Mouse (Mus musculus): Measurements from ENCODE around the gene 1700092M07Rik.
"Not testable (repeated sequence)": the region's sequence is repeated elsewhere in the genome, so short reads cannot be mapped to it uniquely, and the experiment has no call there.

Gene 1700092M07Rik

DNA sequence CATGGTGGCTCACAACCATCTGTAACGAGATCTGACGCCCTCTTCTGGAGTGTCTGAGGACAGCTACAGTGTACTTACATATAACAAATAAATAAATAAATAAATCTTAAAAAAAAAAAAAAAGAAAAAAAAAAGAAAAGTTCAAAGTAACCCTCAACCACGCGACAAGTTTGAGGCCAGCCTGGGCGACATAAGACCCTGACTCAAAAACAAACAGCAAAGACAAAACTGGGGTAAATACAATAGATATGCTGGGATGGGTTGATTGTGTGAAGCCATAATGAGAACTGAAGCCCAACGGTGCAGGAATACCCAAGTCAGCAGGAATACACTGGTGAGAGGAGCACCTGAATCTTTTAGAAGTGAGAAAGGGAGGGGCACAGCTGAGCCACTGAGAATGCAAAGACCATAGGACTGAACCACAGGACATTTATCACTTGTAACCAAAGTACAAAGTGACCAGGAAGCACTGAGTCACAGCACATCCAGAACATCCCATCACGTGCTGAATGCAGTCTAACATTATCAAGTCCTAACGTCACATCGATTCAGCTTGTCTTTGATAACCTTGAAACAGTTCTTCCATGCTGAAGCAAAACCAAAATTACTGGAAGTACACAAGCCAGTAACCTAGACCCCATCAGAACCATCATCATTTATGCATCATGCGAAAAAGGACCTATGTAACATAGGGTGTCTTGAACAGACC, 23.6 kb upstream of the 1700092M07Rik start:
- DNase-seq (ENCODE audit: low spot score), result no peak

GRCm38 (mm10) chr19:8718357-8718756, 22.2 kb upstream of the 1700092M07Rik start:
- DNase-seq (ENCODE audit: low spot score), result peak; percentile 66

- not testable (repeated sequence) for DNase-seq (ENCODE audit: low spot score)
These were observed 21.5 kb upstream of the 1700092M07Rik start for GRCm38 (mm10) chr19:8719037-8719436.

DNA sequence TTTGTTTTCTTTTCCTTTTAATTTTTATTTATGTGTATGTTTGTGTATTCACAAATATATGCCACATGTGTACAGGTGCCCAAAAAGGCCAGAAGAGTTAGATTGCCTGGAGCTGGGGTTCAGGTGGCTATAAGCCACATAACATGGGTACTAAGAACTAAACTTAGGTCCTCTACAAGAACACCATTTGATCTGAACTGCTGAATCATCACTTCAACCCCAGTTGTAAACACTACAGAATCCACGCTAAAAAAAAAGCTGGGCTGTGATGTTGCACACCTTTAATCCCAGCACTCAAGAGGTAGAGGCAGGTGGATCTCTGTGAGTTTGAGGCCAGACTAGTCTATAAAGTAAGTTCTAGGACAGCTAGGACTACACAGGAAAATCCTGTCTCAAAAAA, 19.1 kb upstream of the 1700092M07Rik start:
- no peak for DNase-seq (ENCODE audit: low spot score)

DNA sequence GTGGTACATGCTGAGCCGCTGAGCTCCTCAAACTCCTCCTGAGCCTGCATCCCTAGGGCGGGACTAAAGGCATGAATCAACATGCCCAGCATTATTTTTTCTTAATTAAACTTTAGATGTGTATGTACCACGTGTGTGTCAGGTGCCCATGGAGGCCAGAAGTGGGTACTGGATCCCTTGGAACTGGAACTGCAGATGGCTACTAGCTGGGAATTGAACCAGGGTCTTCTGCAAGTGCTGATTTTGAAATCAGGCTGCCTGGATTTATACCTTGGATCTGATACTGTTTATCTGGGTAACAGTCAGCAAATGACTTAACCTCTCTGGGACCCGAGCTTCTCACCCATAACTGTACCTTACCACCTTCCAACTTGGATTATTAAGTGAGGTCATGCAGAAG, 18.5 kb upstream of the 1700092M07Rik start:
- no peak for DNase-seq (ENCODE audit: low spot score)

DNA sequence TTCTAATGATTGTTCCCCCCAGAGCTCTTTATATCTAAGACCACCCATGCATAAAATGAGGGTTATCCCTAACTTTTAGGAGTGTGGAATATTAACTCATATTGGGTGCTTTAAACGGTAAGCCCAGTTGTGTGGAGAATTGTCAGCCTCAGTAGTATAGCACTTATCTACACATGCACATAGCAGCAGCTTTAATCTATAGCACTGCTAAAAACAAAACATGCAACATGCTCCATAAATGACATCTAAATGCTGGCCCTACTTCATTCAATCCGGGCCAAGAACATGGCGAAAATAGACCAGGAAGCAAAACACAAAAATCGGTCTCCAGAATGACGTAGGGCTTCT, 18.0 kb upstream of the 1700092M07Rik start:
- no peak for DNase-seq (ENCODE audit: low spot score)

GRCm38 (mm10) chr19:8722907-8723573, 17.5 kb upstream of the 1700092M07Rik start, which contains the start of gene Slc3a2:
Gene Slc3a2, minus strand, starts transcription at chr19:8723369.
- DNase-seq (ENCODE audit: low spot score), result peak; percentile 92

- no peak for DNase-seq (ENCODE audit: low spot score)
These were observed 16.8 kb upstream of the 1700092M07Rik start for GRCm38 (mm10) chr19:8723574-8724346.

GRCm38 (mm10) chr19:8724392-8724791, 16.1 kb upstream of the 1700092M07Rik start:
- no peak for DNase-seq (ENCODE audit: low spot score)

DNA sequence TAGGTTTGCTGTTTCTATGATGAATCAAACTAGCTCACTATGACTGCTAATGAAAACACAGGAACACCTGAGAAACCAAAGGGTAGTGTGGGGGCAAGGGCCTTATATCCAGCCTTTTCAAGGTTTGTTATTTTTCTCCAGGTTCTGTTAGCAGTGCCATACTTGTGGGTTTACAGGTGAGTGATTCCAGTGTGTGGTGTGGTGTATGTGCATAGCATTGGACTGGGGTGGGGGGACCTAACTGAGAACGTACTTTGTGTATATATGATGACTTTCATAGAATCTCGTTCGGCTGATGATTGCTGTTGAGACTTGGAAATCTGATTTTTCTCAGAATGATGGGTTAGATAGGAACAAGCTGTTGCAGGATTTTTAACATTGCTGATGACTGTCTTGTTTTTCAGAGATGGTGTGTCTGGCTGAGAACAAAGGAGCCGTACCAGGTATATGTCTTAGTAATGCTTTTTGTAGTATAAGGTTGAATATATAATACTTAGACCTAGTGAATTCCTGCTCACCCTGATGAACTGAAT, 15.4 kb upstream of the 1700092M07Rik start:
- DNase-seq (ENCODE audit: low spot score), result no peak

- no peak for DNase-seq (ENCODE audit: low spot score)
These were observed 13.7 kb upstream of the 1700092M07Rik start for GRCm38 (mm10) chr19:8726609-8727390.

- no peak for DNase-seq (ENCODE audit: low spot score)
These were observed 12.9 kb upstream of the 1700092M07Rik start for GRCm38 (mm10) chr19:8727495-8728114.

- DNase-seq (ENCODE audit: low spot score), result not testable (repeated sequence)
These were observed 12.0 kb upstream of the 1700092M07Rik start for GRCm38 (mm10) chr19:8728335-8729099.

DNA sequence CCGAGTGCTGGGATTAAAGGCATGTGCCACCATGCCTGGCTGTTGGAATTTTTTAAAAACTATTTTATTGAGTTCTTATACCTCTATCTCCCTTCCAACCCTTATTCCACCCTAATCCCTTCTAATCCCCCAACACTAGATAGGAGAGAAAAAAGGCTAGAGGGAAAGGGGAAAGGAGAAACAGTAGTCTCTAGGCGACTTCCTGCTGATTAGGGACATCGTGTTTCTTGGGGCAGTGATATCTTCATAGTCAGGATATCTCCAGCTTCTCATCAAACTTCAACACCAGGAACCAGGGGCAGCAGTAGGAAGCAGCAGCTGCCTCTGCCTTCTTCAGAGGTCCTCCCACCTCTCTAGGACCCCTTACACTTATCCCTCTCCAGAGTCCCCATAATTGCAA, 6.2 kb upstream of the 1700092M07Rik start:
- DNase-seq (ENCODE audit: low spot score), result no peak

DNA sequence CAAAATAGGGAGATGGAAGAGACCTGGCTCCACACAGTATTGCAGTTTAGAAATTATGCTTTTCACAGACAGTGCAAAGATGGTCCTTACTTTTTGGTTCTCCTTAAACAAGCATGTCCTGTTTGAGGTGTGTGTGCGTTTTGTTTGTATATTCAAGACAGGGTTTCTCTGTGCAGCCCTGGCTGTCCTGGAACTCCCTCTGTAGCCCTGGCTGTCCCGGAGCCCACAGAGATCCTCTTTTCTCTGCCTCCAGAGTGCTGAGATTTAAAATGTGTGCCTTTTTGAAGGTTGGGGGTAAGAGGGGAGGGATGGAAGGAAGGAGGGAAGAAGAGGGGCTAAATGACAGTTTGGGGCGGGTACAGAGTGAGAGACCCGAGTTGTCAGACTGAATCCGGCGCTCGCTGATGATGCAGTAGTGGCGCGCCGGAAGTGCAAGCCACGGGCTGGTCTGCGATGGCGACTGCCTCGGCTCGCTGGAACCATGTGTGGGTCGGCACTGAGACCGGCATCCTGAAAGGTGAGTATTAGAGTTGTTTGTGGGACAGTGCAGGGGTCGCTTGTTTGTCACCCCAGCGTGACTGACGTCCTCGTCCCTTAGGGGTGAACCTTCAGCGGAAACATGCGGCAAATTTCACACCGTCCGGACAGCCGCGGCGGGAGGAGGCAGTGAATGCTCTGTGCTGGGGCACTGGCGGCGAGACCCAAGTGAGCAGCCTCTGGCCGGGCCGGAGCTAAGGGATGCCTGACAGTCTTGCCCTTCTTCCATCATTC, 4.9 kb upstream of the 1700092M07Rik start, which contains the start of gene Wdr74:
TSS of gene Wdr74 (plus strand) at position 439 of the 771 bp plus-strand sequence.
- peak; percentile 96 for DNase-seq (ENCODE audit: low spot score)

GRCm38 (mm10) chr19:8736160-8736467, 4.4 kb upstream of the 1700092M07Rik start:
- DNase-seq (ENCODE audit: low spot score), result no peak

DNA sequence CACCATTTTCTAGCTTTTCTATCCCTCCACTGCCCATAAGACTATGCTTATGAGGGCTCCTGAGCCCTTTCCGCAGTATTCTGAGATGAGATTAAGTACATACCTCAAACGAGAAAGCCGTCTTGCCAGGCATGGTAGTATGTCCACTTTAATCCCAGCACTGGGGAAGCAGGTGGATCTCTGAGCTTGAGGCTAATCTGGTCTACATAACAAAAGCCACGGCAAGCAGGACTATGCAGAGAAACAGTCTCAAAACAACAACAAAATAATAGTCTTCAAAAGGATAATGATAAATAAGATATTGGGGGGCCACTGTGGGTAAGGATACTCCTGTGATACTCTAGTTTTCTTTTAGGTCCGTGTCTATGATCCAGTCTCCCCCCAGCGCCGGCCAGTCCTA, 1.6 kb upstream of the 1700092M07Rik start:
- no peak for DNase-seq (ENCODE audit: low spot score)

DNA sequence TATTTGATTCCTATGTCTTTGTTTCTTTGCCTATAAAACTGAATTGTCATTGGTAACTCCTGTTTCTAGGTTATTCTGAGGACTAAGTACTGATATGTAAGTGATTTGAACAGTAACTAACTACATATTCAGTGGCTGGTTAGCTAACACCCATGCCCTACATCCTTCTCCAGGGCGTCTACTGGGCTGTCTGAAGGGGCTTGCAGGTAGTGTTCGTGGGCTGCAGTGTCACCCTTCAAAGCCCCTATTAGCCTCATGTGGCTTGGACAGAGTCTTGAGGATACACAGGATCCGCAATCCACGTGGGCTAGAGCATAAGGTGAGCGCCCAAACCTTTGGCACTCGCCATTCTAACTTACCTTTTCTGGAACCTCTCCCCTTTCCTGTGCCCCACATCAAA, 872 bp upstream of the 1700092M07Rik start:
- no peak for DNase-seq (ENCODE audit: low spot score)

- peak; percentile 96 for DNase-seq (ENCODE audit: low spot score)
These were observed 838 bp downstream of the 1700092M07Rik start, which contains the start of gene Stx5a for GRCm38 (mm10) chr19:8741243-8741869. Gene Stx5a, plus strand, starts transcription at chr19:8741413.
